Mouse (Mus musculus) hindbrain, embryonic 12.5 days (tissue): ENCODE results near the gene Tmem82. TPM values are rescaled to one million over a fixed set of nuclear protein-coding genes. Genes with fewer than 3 reads are reported as not detected.

ENCODE experiments used
- ATAC-seq: fragments of 200-750 bp; cut with Nextera tagmentation; 2 replicates; pipeline ENCODE4 v1.8.0; 2017; ENCODE audit warnings: moderate TSS enrichment; ENCODE audit not compliant: low FRiP score
- H3K27ac ChIP-seq: fragments of 300-500 bp; sonication (generic); 2 replicates; pipeline ENCODE4 v1.5.1; 2016; ENCODE audit warnings: mild to moderate bottlenecking
- H3K27me3 ChIP-seq: fragments of 300-500 bp; sonication (generic); 2 replicates; pipeline ENCODE4 v1.6.1; 2016; ENCODE audit warnings: mild to moderate bottlenecking
- H3K36me3 ChIP-seq: fragments of 300-500 bp; sonication (generic); 2 replicates; pipeline ENCODE4 v1.6.1; 2016; ENCODE audit warnings: mild to moderate bottlenecking
- H3K4me1 ChIP-seq: fragments of 300-500 bp; sonication (generic); 2 replicates; pipeline ENCODE4 v1.6.1; 2016
- H3K4me2 ChIP-seq: fragments of 300-500 bp; sonication (generic); replicated peaks from 2 replicates; pipeline ENCODE4 v1.6.1; 2016; ENCODE audit warnings: mild to moderate bottlenecking
- H3K4me3 ChIP-seq: fragments of 300-500 bp; sonication (generic); 2 replicates; pipeline ENCODE4 v1.5.1; 2016; ENCODE audit warnings: mild to moderate bottlenecking
- H3K9ac ChIP-seq: fragments of 300-500 bp; sonication (generic); 2 replicates; pipeline ENCODE4 v1.6.1; 2016; ENCODE audit warnings: mild to moderate bottlenecking, moderate library complexity
- H3K9me3 ChIP-seq: fragments of 300-500 bp; sonication (generic); replicated peaks from 2 replicates; pipeline ENCODE4 v1.6.1; 2016; ENCODE audit warnings: mild to moderate bottlenecking
- WGBS: fragments of 180-500 bp; shearing (Covaris S2); methylation state at CpG from one replicate; pipeline ENCODE4 v1.1.7; 2016; 5-methylcytosine and 5-hydroxymethylcytosine counted together
- polyA plus RNA-seq: library from polyadenylated mRNA; unstranded; fragments of >200 nt; fragmentation: Nextera tagmentation; extraction: Ambion mirVana; gene quantifications from 2 replicates; pipeline ENCODE4 v1.2.1, GENCODE M21; 2016

The Tmem82 gene
- polyA plus RNA-seq, 1 experiment from 2014 or later = 0.50 TPM

DNA sequence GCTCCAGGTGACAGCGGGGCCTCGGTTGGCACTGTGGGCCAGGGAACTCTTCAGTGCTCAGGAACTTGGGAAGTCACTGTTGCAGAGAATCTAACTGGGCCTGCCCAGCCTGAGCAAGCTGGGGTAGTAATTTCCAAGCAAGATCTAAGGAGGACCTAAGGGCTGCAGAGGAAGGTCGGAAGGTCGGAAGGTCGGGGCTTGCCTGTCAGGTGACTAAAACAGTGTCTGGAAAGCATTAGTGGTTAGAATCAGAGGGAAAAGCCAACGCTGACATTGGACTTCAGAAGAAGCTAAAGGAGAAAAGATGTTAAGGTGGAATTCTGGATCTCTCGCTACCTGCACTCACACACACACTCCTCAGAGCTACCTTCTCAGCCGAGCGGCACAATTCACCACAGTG lies 17.6 kb upstream of the Tmem82 start:
- peaks cover 72% of the 10 kb centered on the region for H3K36me3 ChIP-seq
- ATAC-seq = no peak
- no peak overlapping the region for H3K27ac ChIP-seq
- H3K9me3 ChIP-seq = no peaks in the 10 kb centered on the region
- WGBS = 78% methylated on average over 9 of the region's 9 CpGs
- H3K27me3 ChIP-seq = no peaks in the 10 kb centered on the region
- H3K4me1 ChIP-seq = no peaks in the 10 kb centered on the region
- H3K4me3 ChIP-seq = no peak overlapping the region
- no peak overlapping the region for H3K4me2 ChIP-seq
- H3K9ac ChIP-seq = no peak overlapping the region

- Histone ChIP-seq H3K27me3 (no peaks in the 10 kb centered on the region), H3K4me1 (no peaks in the 10 kb centered on the region), H3K9ac (no peak overlapping the region), H3K4me3 (no peak overlapping the region), H3K9me3 (no peaks in the 10 kb centered on the region), H3K4me2 (no peak overlapping the region), H3K36me3 (peaks cover 85% of the 10 kb centered on the region), H3K27ac (no peak overlapping the region)
- 94% methylated on average over 21 of the region's 21 CpGs for WGBS
- no peak for ATAC-seq
These were observed 13.9 kb upstream of the Tmem82 start for GRCm38 (mm10) chr4:141632111-141632873.

GRCm38 (mm10) chr4:141631250-141631649 lies 12.8 kb upstream of the Tmem82 start:
- Histone ChIP-seq H3K9ac (no peak overlapping the region), H3K27me3 (no peaks in the 10 kb centered on the region), H3K9me3 (no peaks in the 10 kb centered on the region), H3K27ac (no peak overlapping the region), H3K4me2 (no peak overlapping the region), H3K4me1 (no peaks in the 10 kb centered on the region), H3K36me3 (peaks cover 82% of the 10 kb centered on the region), H3K4me3 (no peak overlapping the region)
- 94% methylated on average over 20 of the region's 20 CpGs for WGBS
- no peak for ATAC-seq

- Histone ChIP-seq H3K9ac (no peak overlapping the region), H3K9me3 (no peaks in the 10 kb centered on the region), H3K4me1 (no peaks in the 10 kb centered on the region), H3K27me3 (no peaks in the 10 kb centered on the region), H3K27ac (no peak overlapping the region), H3K4me2 (no peak overlapping the region), H3K4me3 (no peak overlapping the region), H3K36me3 (peaks cover 93% of the 10 kb centered on the region)
- no peak for ATAC-seq
- 93% methylated on average over 11 of the region's 11 CpGs for WGBS
These were observed 11.6 kb upstream of the Tmem82 start for GRCm38 (mm10) chr4:141630021-141630420.

- ATAC-seq = no peak
These were observed 10.2 kb upstream of the Tmem82 start for GRCm38 (mm10) chr4:141628661-141629060.

DNA sequence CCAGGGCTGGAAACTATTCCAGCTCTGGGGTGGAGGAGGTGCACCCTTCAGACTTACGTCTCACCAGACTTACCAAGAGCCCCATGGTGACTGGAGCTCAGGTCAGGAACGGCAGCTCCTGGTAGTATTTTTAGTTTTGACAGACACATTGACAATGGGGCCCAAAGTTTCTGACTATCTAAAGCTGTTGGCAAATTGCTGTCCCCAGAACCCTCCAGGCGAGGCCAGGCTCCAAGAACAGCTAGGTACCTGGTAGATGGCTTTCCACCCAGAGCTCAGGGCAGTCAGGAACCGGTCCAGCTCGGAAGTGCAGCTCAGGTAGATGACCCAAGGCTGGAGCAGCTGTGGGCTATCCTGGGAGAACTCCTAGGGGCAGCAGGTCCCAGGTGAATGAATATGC lies 9.1 kb upstream of the Tmem82 start:
- Histone ChIP-seq H3K9ac (no peak overlapping the region), H3K4me3 (no peak overlapping the region), H3K36me3 (peaks cover 73% of the 10 kb centered on the region), H3K27ac (no peak overlapping the region), H3K27me3 (no peaks in the 10 kb centered on the region), H3K4me2 (no peak overlapping the region), H3K4me1 (0 out of 2 replicates have a peak, but pooled peaks cover 4% of the 10 kb centered on the region), H3K9me3 (no peaks in the 10 kb centered on the region)
- 93% methylated on average over 5 of the region's 5 CpGs for WGBS
- ATAC-seq = no peak

More at GRCm38 (mm10) chr4:141628661-141629060, 10.2 kb upstream of the Tmem82 start:
- Histone ChIP-seq H3K4me2 (no peak overlapping the region), H3K4me1 (no peaks in the 10 kb centered on the region), H3K4me3 (no peak overlapping the region), H3K27ac (no peak overlapping the region), H3K27me3 (no peaks in the 10 kb centered on the region), H3K9me3 (no peaks in the 10 kb centered on the region), H3K9ac (no peak overlapping the region), H3K36me3 (peaks cover 84% of the 10 kb centered on the region)
- WGBS = 84% methylated on average over 14 of the region's 14 CpGs

DNA sequence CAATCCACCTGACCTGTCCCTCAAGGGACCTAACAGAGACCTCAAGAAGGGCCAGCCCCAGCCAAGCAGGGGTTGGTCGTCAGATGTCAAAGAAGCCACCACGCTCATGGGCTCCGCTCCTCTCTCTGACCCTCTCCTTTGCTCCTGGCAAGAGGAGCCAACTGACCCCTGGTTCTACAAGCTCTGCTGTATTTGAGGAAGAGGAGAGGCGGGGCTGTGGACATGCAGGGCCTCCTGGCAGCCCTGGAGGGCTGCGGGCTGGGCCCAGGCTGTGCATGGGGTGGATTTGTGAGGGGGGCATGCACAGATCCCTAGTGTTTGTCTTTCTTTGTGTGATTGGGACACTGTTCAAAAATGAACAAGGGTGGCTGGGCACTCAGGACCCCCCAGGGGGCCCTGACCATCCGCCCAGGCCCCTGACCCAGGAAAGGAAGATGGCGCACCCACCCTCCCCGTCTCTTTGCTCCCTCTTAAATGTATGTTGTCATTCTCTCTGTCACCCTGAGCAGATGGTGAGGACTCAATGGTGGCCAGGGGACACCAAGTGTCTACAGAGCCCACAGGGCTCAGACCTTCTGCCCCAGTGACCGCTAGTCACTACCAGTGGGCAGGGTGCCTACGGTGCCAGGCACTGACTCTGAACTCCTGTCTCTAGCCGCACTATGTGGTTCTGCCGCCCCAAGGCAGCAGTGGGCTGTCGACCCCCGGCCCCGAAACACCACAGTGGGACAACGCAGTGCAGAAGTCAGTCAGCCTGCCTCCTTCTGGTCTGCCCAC lies 7.5 kb upstream of the Tmem82 start:
- H3K4me3 ChIP-seq = no peak overlapping the region
- H3K36me3 ChIP-seq = peaks cover 57% of the 10 kb centered on the region
- no peaks in the 10 kb centered on the region for H3K9me3 ChIP-seq
- no peaks in the 10 kb centered on the region for H3K27me3 ChIP-seq
- H3K4me1 ChIP-seq = 0 out of 2 replicates have a peak, but pooled peaks cover 4% of the 10 kb centered on the region
- WGBS = 93% methylated on average over 16 of the region's 16 CpGs
- H3K9ac ChIP-seq = no peak overlapping the region
- no peak overlapping the region for H3K27ac ChIP-seq
- ATAC-seq = no peak
- H3K4me2 ChIP-seq = no peak overlapping the region

DNA sequence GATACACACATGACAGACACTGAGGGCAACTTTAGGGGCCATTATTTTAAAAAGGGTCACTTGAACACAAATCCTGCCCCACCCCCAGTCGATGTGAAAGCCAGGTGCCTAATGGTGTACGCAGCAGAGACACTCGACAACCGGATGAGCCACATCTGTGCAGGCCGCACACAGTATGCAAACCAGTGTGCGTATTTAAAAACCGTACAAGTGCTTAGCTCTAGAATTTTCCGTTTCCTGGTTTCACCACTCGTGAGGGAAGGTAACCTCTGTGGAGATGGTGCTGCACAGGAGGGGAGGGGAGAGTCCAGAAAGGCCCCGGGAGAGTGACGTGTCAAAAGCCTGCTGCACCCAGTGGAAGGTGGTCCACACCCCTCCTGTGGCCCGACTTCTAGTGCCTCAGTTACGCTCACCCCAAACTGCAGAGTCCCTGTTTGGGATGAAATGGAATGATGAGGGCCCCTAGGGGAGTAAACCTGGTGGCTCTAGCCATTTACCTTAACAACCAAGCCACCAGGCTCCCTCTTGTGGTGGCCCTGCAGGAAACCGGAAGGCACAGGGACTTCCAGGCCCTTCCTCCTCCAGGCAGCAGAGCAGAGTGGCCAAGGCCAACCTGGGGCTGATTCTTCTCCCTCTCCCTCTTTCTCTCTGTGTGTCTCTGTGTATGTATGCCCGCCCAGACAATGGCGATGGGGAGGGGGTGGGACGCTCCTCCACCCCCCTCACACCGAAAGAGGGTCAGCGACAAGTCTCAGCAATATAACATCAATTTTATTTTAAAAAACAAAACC lies 6.7 kb upstream of the Tmem82 start:
- Histone ChIP-seq H3K4me2 (no peak overlapping the region), H3K27me3 (no peaks in the 10 kb centered on the region), H3K4me3 (no peak overlapping the region), H3K36me3 (peaks cover 50% of the 10 kb centered on the region), H3K9me3 (no peaks in the 10 kb centered on the region), H3K27ac (no peak overlapping the region), H3K9ac (no peak overlapping the region), H3K4me1 (0 out of 2 replicates have a peak, but pooled peaks cover 4% of the 10 kb centered on the region)
- no peak for ATAC-seq
- 77% methylated on average over 19 of the region's 19 CpGs for WGBS

GRCm38 (mm10) chr4:141624134-141624533 lies 5.7 kb upstream of the Tmem82 start:
- 90% methylated on average over 8 of the region's 8 CpGs for WGBS
- peaks cover 39% of the 10 kb centered on the region for H3K36me3 ChIP-seq
- ATAC-seq = no peak
- H3K4me3 ChIP-seq = no peak overlapping the region
- H3K9me3 ChIP-seq = no peaks in the 10 kb centered on the region
- no peak overlapping the region for H3K9ac ChIP-seq
- 0 out of 2 replicates have a peak, but pooled peaks cover 4% of the 10 kb centered on the region for H3K4me1 ChIP-seq
- no peak overlapping the region for H3K27ac ChIP-seq
- H3K4me2 ChIP-seq = no peak overlapping the region
- no peaks in the 10 kb centered on the region for H3K27me3 ChIP-seq

- H3K9ac ChIP-seq = no peak within 1 kb of the TSS
- 0 out of 2 replicates have a peak, but pooled peaks cover 4% of the 10 kb centered on the region for H3K4me1 ChIP-seq
- peaks cover 34% of the 10 kb centered on the region for H3K36me3 ChIP-seq
- no peak within 1 kb of the TSS for H3K4me2 ChIP-seq
- no peak within 1 kb of the TSS for H3K27ac ChIP-seq
- ATAC-seq = no peak
- 50% methylated on average over 1 of the region's 1 CpGs for WGBS
- H3K9me3 ChIP-seq = no peaks in the 10 kb centered on the region
- no peaks in the 10 kb centered on the region for H3K27me3 ChIP-seq
- no peak within 1 kb of the TSS for H3K4me3 ChIP-seq
These were observed 5.2 kb upstream of the Tmem82 start, which contains the start of gene Slc25a34 for GRCm38 (mm10) chr4:141623666-141624065. Gene Slc25a34, minus strand, starts transcription at chr4:141623821.

GRCm38 (mm10) chr4:141623037-141623436 lies 4.6 kb upstream of the Tmem82 start:
- peaks cover 28% of the 10 kb centered on the region for H3K36me3 ChIP-seq
- peaks cover 2% of the 10 kb centered on the region; the same call in 1 of the 2 replicates for H3K27me3 ChIP-seq
- H3K9ac ChIP-seq = no peak overlapping the region
- no peaks in the 10 kb centered on the region for H3K9me3 ChIP-seq
- WGBS = 87% methylated on average over 11 of the region's 11 CpGs
- H3K27ac ChIP-seq = no peak overlapping the region
- peaks cover 5% of the 10 kb centered on the region for H3K4me1 ChIP-seq
- no peak overlapping the region for H3K4me2 ChIP-seq
- H3K4me3 ChIP-seq = no peak overlapping the region
- ATAC-seq = no peak

DNA sequence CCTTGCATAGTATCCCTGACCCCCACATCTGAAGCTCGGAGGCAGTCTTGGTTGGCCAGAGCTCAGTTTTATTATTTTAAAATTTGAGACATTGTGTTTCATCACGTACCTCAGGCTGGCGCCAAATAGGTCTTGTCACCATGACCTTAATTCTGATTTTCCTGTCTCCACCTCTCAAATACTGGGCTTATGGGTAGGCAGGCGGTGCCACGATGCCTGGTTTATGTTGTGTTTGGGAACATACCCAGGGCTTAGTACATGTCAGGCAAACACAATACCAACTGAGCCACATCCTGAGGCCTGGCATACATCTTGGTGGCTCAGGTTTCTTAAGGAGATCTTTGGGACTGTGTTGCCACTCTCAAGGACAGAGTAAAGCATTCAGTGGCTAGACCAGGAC lies 4.1 kb upstream of the Tmem82 start:
- H3K9ac ChIP-seq = no peak overlapping the region
- no peak for ATAC-seq
- H3K4me2 ChIP-seq = no peak overlapping the region
- peaks cover 6% of the 10 kb centered on the region; the same call in 1 of the 2 replicates for H3K27me3 ChIP-seq
- peaks cover 10% of the 10 kb centered on the region for H3K4me1 ChIP-seq
- H3K9me3 ChIP-seq = no peaks in the 10 kb centered on the region
- no peak overlapping the region for H3K27ac ChIP-seq
- H3K4me3 ChIP-seq = no peak overlapping the region
- 89% methylated on average over 5 of the region's 5 CpGs for WGBS
- peaks cover 24% of the 10 kb centered on the region for H3K36me3 ChIP-seq
